Mouse (Mus musculus) kidney, adult 2 months (tissue): ENCODE results near the gene Fbxl21. TPM values are rescaled to one million over a fixed set of nuclear protein-coding genes. Genes with fewer than 3 reads are reported as not detected.

Experiments used
- DNase-seq: peaks from one replicate; pipeline ENCODE4 v3.0.0; 2021
- H3K27ac ChIP-seq: fragments of 200-500 bp; 2 replicates; pipeline ENCODE4 v1.5.1; 2012; ENCODE audit warnings: low read depth, low read length, control low read depth, inconsistent platforms; ENCODE audit not compliant: insufficient read depth
- H3K27me3 ChIP-seq: fragments of 200-500 bp; replicated peaks from 2 replicates; pipeline ENCODE4 v1.6.1; 2012; ENCODE audit warnings: mild to moderate bottlenecking, moderate library complexity, low read length, inconsistent platforms; ENCODE audit not compliant: control insufficient read depth, insufficient read depth
- H3K36me3 ChIP-seq: fragments of 200-500 bp; 2 replicates; pipeline ENCODE4 v1.6.1; 2012; ENCODE audit warnings: mild to moderate bottlenecking, moderate library complexity, low read length, inconsistent platforms; ENCODE audit not compliant: control insufficient read depth, insufficient read depth
- H3K4me1 ChIP-seq: fragments of 200-500 bp; 2 replicates; pipeline ENCODE4 v1.6.1; 2011; ENCODE audit warnings: low read length; ENCODE audit not compliant: control insufficient read depth, insufficient read depth
- H3K4me3 ChIP-seq: fragments of 200-500 bp; 2 replicates; pipeline ENCODE4 v1.5.1; 2011; ENCODE audit warnings: mild to moderate bottlenecking, low read depth, low read length, control low read depth; ENCODE audit not compliant: insufficient read depth
- CTCF ChIP-seq: fragments of 200-500 bp; conservative IDR thresholded peaks from 2 replicates; pipeline ENCODE4 v1.5.1; 2011; ENCODE audit warnings: low read depth, mild to moderate bottlenecking, control low read depth, low read length, moderate library complexity, mixed read lengths; ENCODE audit not compliant: insufficient read depth, insufficient read length
- POLR2A ChIP-seq: fragments of 200-500 bp; IDR thresholded peaks from one replicate; pipeline ENCODE4 v1.6.1; 2011; ENCODE audit warnings: low read depth, low read length, control low read depth
- WGBS: fragments of 180-500 bp; shearing (Covaris S2); methylation state at CpG from one replicate; pipeline ENCODE4 v1.1.7; 2018; 5-methylcytosine and 5-hydroxymethylcytosine counted together
- polyA plus RNA-seq: library from polyadenylated mRNA; depleted of rRNA; stranded (reverse); fragments of >200 nt; gene quantifications from 2 replicates; pipeline ENCODE4 v1.2.3, GENCODE M21; 2012

The Fbxl21 gene
- polyA plus RNA-seq, 1 experiment, result 4.1 TPM

DNA sequence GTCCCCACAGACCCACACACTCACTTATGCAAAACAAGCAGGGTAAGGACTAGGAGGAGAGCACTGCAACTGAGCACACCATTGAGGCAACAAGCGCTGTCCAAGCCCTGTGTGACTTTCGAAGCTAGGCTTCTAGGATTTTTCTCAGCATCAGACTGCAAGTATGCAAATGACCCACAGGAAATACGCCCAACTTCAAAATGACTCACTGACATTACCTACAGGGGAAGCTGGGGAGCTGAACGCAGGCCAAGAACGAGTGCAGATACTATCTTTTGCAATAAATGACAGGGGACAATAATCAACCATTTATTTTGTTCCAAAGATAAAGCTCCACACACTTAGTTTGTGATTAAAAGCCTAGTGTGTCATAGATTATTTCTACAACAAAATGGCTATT lies 34.3 kb upstream of the Fbxl21 start:
- H3K36me3 ChIP-seq, result no peaks in the 10 kb centered on the region
- H3K4me3 ChIP-seq, result no peak overlapping the region
- H3K4me1 ChIP-seq, result no peaks in the 10 kb centered on the region
- H3K27ac ChIP-seq, result no peak overlapping the region
- 52% methylated on average over 5 of the region's 5 CpGs for WGBS
- DNase-seq, result no peak
- H3K27me3 ChIP-seq, result no peaks in the 10 kb centered on the region
- TF ChIP-seq POLR2A (no peak), CTCF (no peak)

- TF ChIP-seq CTCF, result no peak
- no peak for TF ChIP-seq POLR2A
- Histone ChIP-seq H3K27me3 (no peaks in the 10 kb centered on the region), H3K4me1 (no peaks in the 10 kb centered on the region), H3K27ac (no peak overlapping the region), H3K36me3 (no peaks in the 10 kb centered on the region), H3K4me3 (no peak overlapping the region)
- DNase-seq, result no peak
- 77% methylated on average over 3 of the region's 3 CpGs for WGBS
These were observed 27.8 kb upstream of the Fbxl21 start for GRCm38 (mm10) chr13:56494440-56494839.

- H3K4me1 ChIP-seq, result no peaks in the 10 kb centered on the region
- WGBS, result 44% methylated on average over 3 of the region's 3 CpGs
- DNase-seq, result peak; percentile 38
- no peaks in the 10 kb centered on the region for H3K36me3 ChIP-seq
- H3K4me3 ChIP-seq, result no peak overlapping the region
- H3K27me3 ChIP-seq, result no peaks in the 10 kb centered on the region; the same call in 1 of the 2 replicates
- TF ChIP-seq CTCF, result peak; percentile 64
- TF ChIP-seq POLR2A, result no peak
- no peak overlapping the region for H3K27ac ChIP-seq
These were observed 22.1 kb upstream of the Fbxl21 start for GRCm38 (mm10) chr13:56500132-56500531.

GRCm38 (mm10) chr13:56500636-56501035 lies 21.6 kb upstream of the Fbxl21 start:
- Histone ChIP-seq H3K36me3 (no peaks in the 10 kb centered on the region), H3K4me1 (no peaks in the 10 kb centered on the region), H3K27me3 (no peaks in the 10 kb centered on the region; the same call in 1 of the 2 replicates), H3K27ac (no peak overlapping the region), H3K4me3 (no peak overlapping the region)
- DNase-seq, result no peak
- TF ChIP-seq POLR2A (no peak), CTCF (no peak)
- 60% methylated on average over 8 of the region's 8 CpGs for WGBS

DNA sequence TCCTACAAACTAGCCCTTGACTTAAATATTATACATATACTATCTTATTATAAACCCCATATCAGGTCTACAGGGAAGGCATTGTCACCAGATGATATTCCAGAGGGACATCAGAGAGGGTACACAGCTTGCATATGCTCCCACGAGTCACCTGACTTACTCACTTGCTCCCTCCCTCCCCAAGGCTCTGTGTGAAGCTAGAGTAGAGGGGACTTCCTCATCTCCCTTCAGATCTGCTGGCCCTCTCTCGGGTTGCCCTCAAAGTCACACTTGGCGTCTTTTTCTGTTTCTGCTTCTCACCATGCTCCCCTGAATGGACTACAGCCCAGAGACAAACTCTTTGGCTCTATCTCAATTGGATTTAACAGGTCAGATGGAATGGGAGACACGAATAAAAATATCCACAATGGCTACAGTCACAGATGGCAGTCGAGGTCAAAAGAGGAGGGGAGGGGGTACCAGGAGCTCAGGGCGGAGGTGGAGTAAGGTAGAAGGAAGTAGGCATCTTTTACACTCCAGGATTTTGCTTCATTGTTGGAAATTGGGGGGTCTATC lies 20.3 kb upstream of the Fbxl21 start:
- no peak for TF ChIP-seq CTCF
- TF ChIP-seq POLR2A, result no peak
- Histone ChIP-seq H3K27me3 (no peaks in the 10 kb centered on the region; the same call in 1 of the 2 replicates), H3K4me1 (no peaks in the 10 kb centered on the region), H3K27ac (no peak overlapping the region), H3K4me3 (no peak overlapping the region), H3K36me3 (no peaks in the 10 kb centered on the region)
- no peak for DNase-seq
- 70% methylated on average over 6 of the region's 6 CpGs for WGBS

DNA sequence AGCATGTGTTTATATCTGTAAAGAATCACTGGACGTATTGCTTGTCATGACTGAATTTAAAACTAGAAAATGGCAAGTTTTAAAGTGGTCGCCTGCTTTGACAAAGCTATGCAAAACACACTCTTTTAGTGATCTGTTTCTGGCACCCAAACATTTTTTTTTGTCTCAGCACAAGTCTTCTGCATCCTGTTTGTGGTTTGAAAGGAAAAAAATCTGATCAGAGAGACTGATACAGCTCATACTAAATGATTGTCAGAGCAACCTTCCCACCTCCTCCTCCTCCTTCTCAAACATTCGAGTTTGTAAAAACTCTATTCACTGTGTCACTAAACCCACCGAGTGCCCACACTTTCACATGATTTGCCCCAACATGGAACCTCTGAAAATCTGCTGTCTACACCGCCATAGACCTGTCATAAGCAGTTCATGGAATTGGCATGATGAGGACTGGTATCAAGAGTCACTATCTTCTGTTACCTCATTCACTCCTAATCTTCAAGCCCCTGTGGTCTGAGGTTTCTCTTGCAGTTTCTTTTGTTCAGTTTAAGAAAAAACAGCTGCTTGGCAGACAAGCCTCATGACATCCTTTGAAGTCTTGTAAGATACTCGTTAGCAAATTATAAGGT lies 15.3 kb upstream of the Fbxl21 start:
- Histone ChIP-seq H3K4me3 (no peak overlapping the region), H3K4me1 (peaks cover 2% of the 10 kb centered on the region; the same call in 1 of the 2 replicates), H3K36me3 (no peaks in the 10 kb centered on the region), H3K27ac (no peak overlapping the region), H3K27me3 (no peaks in the 10 kb centered on the region; the same call in 1 of the 2 replicates)
- 74% methylated on average over 6 of the region's 6 CpGs for WGBS
- DNase-seq, result no peak
- no peak for TF ChIP-seq CTCF
- TF ChIP-seq POLR2A, result no peak

- Histone ChIP-seq H3K4me1 (peaks cover 2% of the 10 kb centered on the region; the same call in 1 of the 2 replicates), H3K4me3 (no peak overlapping the region), H3K27ac (no peak overlapping the region), H3K36me3 (no peaks in the 10 kb centered on the region), H3K27me3 (no peaks in the 10 kb centered on the region)
- TF ChIP-seq CTCF, result no peak
- 49% methylated on average over 2 of the region's 2 CpGs for WGBS
- DNase-seq, result peak; percentile 83
These were observed 12.5 kb upstream of the Fbxl21 start for GRCm38 (mm10) chr13:56509796-56510195.
